Mouse (Mus musculus) thymus, postnatal 25 days (tissue): ENCODE data around the gene Acsf2.
"Not testable (repeated sequence)": the region's sequence is repeated elsewhere in the genome, so short reads cannot be mapped to it uniquely, and the experiment has no call there.

Experiments used
- DNase-seq: peaks from one replicate; pipeline ENCODE4 v3.0.0; 2022

Gene Acsf2

GRCm38 (mm10) chr11:94601321-94602281 lies at the start of gene Acsf2:
Gene Acsf2, minus strand, starts transcription at chr11:94601871.
- peak; percentile 69 for DNase-seq

GRCm38 (mm10) chr11:94651241-94651640 lies 49.6 kb upstream of the Acsf2 start:
- not testable (repeated sequence) for DNase-seq

GRCm38 (mm10) chr11:94646457-94646856 lies 44.8 kb upstream of the Acsf2 start:
- DNase-seq, result no peak

- DNase-seq, result no peak
These were observed 43.0 kb upstream of the Acsf2 start for GRCm38 (mm10) chr11:94644461-94645219.

- DNase-seq, result no peak
These were observed 32.8 kb upstream of the Acsf2 start for GRCm38 (mm10) chr11:94634431-94634830.

GRCm38 (mm10) chr11:94632988-94633387 lies 31.3 kb upstream of the Acsf2 start:
- DNase-seq, result no peak

- DNase-seq, result no peak
These were observed 30.3 kb upstream of the Acsf2 start for GRCm38 (mm10) chr11:94631969-94632368.

GRCm38 (mm10) chr11:94630199-94631011 lies 28.7 kb upstream of the Acsf2 start:
- DNase-seq, result no peak

- no peak for DNase-seq
These were observed 28.2 kb upstream of the Acsf2 start for GRCm38 (mm10) chr11:94629884-94630198.

- DNase-seq, result peak; percentile 97
These were observed 27.7 kb upstream of the Acsf2 start, which contains the start of gene Lrrc59 for GRCm38 (mm10) chr11:94629199-94629883. Gene Lrrc59, plus strand, starts transcription at chr11:94629767.

GRCm38 (mm10) chr11:94622162-94622561 lies 20.5 kb upstream of the Acsf2 start:
- no peak for DNase-seq

GRCm38 (mm10) chr11:94621458-94621852 lies 19.8 kb upstream of the Acsf2 start:
- no peak for DNase-seq

GRCm38 (mm10) chr11:94620766-94621457 lies 19.2 kb upstream of the Acsf2 start:
- no peak for DNase-seq

- no peak for DNase-seq
These were observed 16.0 kb upstream of the Acsf2 start for GRCm38 (mm10) chr11:94617646-94618045.

GRCm38 (mm10) chr11:94615494-94615893 lies 13.8 kb upstream of the Acsf2 start:
- DNase-seq, result no peak

GRCm38 (mm10) chr11:94614603-94615002 lies 12.9 kb upstream of the Acsf2 start:
- DNase-seq, result no peak

GRCm38 (mm10) chr11:94610744-94611740 lies 9.4 kb upstream of the Acsf2 start:
- DNase-seq, result no peak

- no peak for DNase-seq
These were observed 785 bp upstream of the Acsf2 start for GRCm38 (mm10) chr11:94602356-94602955.

- DNase-seq, result no peak
These were observed 1.2 kb downstream of the Acsf2 start for GRCm38 (mm10) chr11:94600447-94600846.
